Mouse (Mus musculus) olfactory bulb, adult 2 months (tissue): ENCODE results near the gene Mrpl49.

ENCODE experiments used
- CTCF ChIP-seq: fragments of 200-500 bp; IDR thresholded peaks from 2 replicates; pipeline ENCODE4 v1.5.1; 2012; ENCODE audit warnings: low read depth, mild to moderate bottlenecking, low read length, moderate library complexity; ENCODE audit not compliant: insufficient read depth
- POLR2A ChIP-seq: fragments of 200-500 bp; IDR thresholded peaks from 2 replicates; pipeline ENCODE4 v1.6.1; 2012; ENCODE audit warnings: mild to moderate bottlenecking, low read depth, low read length, moderate library complexity; ENCODE audit not compliant: insufficient read depth

GRCm38 (mm10) chr19:6030520-6031280 is 26.9 kb downstream of the Mrpl49 start:
- TF ChIP-seq CTCF = no peak
- TF ChIP-seq POLR2A = no peak
